Mouse (Mus musculus) spleen, adult 2 months (tissue): ENCODE results near the gene Chd4.

Experiments
- CTCF ChIP-seq: fragments of 200-500 bp; IDR thresholded peaks from 2 replicates; pipeline ENCODE4 v1.5.1; 2011; ENCODE audit warnings: mild to moderate bottlenecking, inconsistent platforms; ENCODE audit not compliant: insufficient read depth, insufficient read length, insufficient replicate concordance; ENCODE audit errors: extremely low read depth
- POLR2A ChIP-seq: fragments of 200-500 bp; IDR thresholded peaks from 2 replicates; pipeline ENCODE4 v1.6.1; 2011; ENCODE audit warnings: low read depth, low read length, inconsistent platforms

- TF ChIP-seq CTCF: no peak
- TF ChIP-seq POLR2A: no peak
Measured at GRCm38 (mm10) chr6:125132470-125132869, 36.7 kb downstream of the Chd4 start.
